Mouse (Mus musculus) hindbrain, embryonic 11.5 days (tissue): Measurements from ENCODE around the gene Gm867. TPM values are rescaled to one million over a fixed set of nuclear protein-coding genes. Genes with fewer than 3 reads are reported as not detected.

Source experiments
- ATAC-seq: fragments of 200-750 bp; cut with Nextera tagmentation; 2 replicates; pipeline ENCODE4 v1.8.0; 2017; ENCODE audit warnings: mild to moderate bottlenecking, moderate TSS enrichment, moderate library complexity; ENCODE audit not compliant: low FRiP score
- DNase-seq: peaks from one replicate; pipeline ENCODE4 v3.0.0-alpha.2; 2015; ENCODE audit warnings: low spot score
- H3K27ac ChIP-seq: fragments of 300-500 bp; sonication (generic); 2 replicates; pipeline ENCODE4 v1.5.1; 2014; ENCODE audit warnings: mild to moderate bottlenecking, low read depth, low read length
- H3K27me3 ChIP-seq: fragments of 300-500 bp; sonication (generic); 2 replicates; pipeline ENCODE4 v1.6.1; 2014; ENCODE audit warnings: mild to moderate bottlenecking, low read length, moderate library complexity, mixed read lengths; ENCODE audit not compliant: control insufficient read depth, insufficient read depth
- H3K36me3 ChIP-seq: fragments of 300-500 bp; sonication (generic); 2 replicates; pipeline ENCODE4 v1.6.1; 2014; ENCODE audit warnings: mild to moderate bottlenecking, low read length, moderate library complexity, mixed read lengths; ENCODE audit not compliant: control insufficient read depth, insufficient read depth
- H3K4me1 ChIP-seq: fragments of 300-500 bp; sonication (generic); replicated peaks from 2 replicates; pipeline ENCODE4 v1.6.1; 2014; ENCODE audit warnings: low read length, mixed read lengths; ENCODE audit not compliant: control insufficient read depth, insufficient read depth
- H3K4me2 ChIP-seq: fragments of 300-500 bp; sonication (generic); replicated peaks from 2 replicates; pipeline ENCODE4 v1.6.1; 2014; ENCODE audit warnings: mild to moderate bottlenecking, low read depth, low read length
- H3K4me3 ChIP-seq: fragments of 300-500 bp; sonication (generic); 2 replicates; pipeline ENCODE4 v1.5.1; 2014; ENCODE audit warnings: low read depth, low read length
- H3K9ac ChIP-seq: fragments of 300-500 bp; sonication (generic); 2 replicates; pipeline ENCODE4 v1.6.1; 2014; ENCODE audit warnings: low read depth, low read length
- H3K9me3 ChIP-seq: fragments of 300-500 bp; sonication (generic); 2 replicates; pipeline ENCODE4 v1.6.1; 2016; ENCODE audit warnings: low read length; ENCODE audit not compliant: control insufficient read depth
- WGBS: fragments of 180-500 bp; shearing (Covaris S2); extraction: QIAGEN DNeasy Blood & Tissue Kit; methylation state at CpG from one replicate; pipeline ENCODE4 v1.1.7; 2014; 5-methylcytosine and 5-hydroxymethylcytosine counted together
- polyA plus RNA-seq: library from polyadenylated mRNA; unstranded; fragments of >200 nt; fragmentation: Nextera tagmentation; extraction: Ambion mirVana; gene quantifications from 2 replicates; pipeline ENCODE4 v1.2.1, GENCODE M21; 2014

The Gm867 gene
- polyA plus RNA-seq, 1 experiment from 2014 or later: 2.0 TPM

- Histone ChIP-seq H3K36me3 (peaks cover 10% of the 10 kb centered on the region), H3K4me2 (no peak overlapping the region), H3K4me1 (peaks cover 2% of the 10 kb centered on the region; the same call in 1 of the 2 replicates), H3K27me3 (no peaks in the 10 kb centered on the region), H3K4me3 (no peak overlapping the region), H3K9me3 (no peaks in the 10 kb centered on the region), H3K27ac (no peak overlapping the region), H3K9ac (no peak overlapping the region)
- WGBS: 99% methylated on average over 5 of the region's 5 CpGs
- no peak for ATAC-seq
- no peak for DNase-seq
Observed at GRCm38 (mm10) chr10:75895730-75896129, 44.7 kb downstream of the Gm867 start.

- no peak overlapping the region for H3K27ac ChIP-seq
- H3K27me3 ChIP-seq: no peaks in the 10 kb centered on the region
- H3K4me3 ChIP-seq: no peak overlapping the region
- no peak overlapping the region for H3K9ac ChIP-seq
- 75% methylated on average over 6 of the region's 6 CpGs for WGBS
- DNase-seq (no peak), ATAC-seq (no peak)
- H3K9me3 ChIP-seq: no peaks in the 10 kb centered on the region
- no peak overlapping the region for H3K4me2 ChIP-seq
- H3K36me3 ChIP-seq: peaks cover 10% of the 10 kb centered on the region
- H3K4me1 ChIP-seq: peaks cover 2% of the 10 kb centered on the region; the same call in 1 of the 2 replicates
Observed at GRCm38 (mm10) chr10:75894601-75895000, 45.9 kb downstream of the Gm867 start.

- ATAC-seq (peak; percentile 99), DNase-seq (peak; percentile 96)
- H3K9me3 ChIP-seq: no peaks in the 10 kb centered on the region
- peak within 1 kb of the TSS; percentile 40; the same call in 1 of the 2 replicates for H3K9ac ChIP-seq
- H3K27me3 ChIP-seq: no peaks in the 10 kb centered on the region
- H3K4me2 ChIP-seq: peak within 1 kb of the TSS; percentile 80
- H3K4me3 ChIP-seq: peak within 1 kb of the TSS; percentile 28
- H3K27ac ChIP-seq: no peak within 1 kb of the TSS
- H3K4me1 ChIP-seq: peaks cover 2% of the 10 kb centered on the region; the same call in 1 of the 2 replicates
- H3K36me3 ChIP-seq: peaks cover 10% of the 10 kb centered on the region
- whole genome bisulfite sequencing: under 1% methylated on average over 47 of the region's 51 CpGs
Observed at GRCm38 (mm10) chr10:75893089-75893750, 47.3 kb downstream of the Gm867 start, which contains the start of gene Derl3. TSS of gene Derl3 (plus strand) at chr10:75893413.

GRCm38 (mm10) chr10:75889406-75890153, 50.9 kb downstream of the Gm867 start:
- Histone ChIP-seq H3K4me2 (no peak overlapping the region), H3K9me3 (no peaks in the 10 kb centered on the region), H3K4me1 (peaks cover 2% of the 10 kb centered on the region; the same call in 1 of the 2 replicates), H3K9ac (no peak overlapping the region), H3K27me3 (no peaks in the 10 kb centered on the region), H3K36me3 (peaks cover under 1% of the 10 kb centered on the region; the same call in 1 of the 2 replicates), H3K27ac (no peak overlapping the region), H3K4me3 (no peak overlapping the region)
- WGBS: 50% methylated on average over 8 of the region's 8 CpGs
- DNase-seq: no peak
- ATAC-seq: no peak

Other genes starting within 250 kb of the Gm867 start
- 34.8 and 40.9 TPM in 2 replicates for gene Cabin1, start 176.3 kb downstream of the Gm867 start, polyA plus RNA-seq
- 89.1 and 91.7 TPM in 2 replicates for gene Ddt, start 167.3 kb downstream of the Gm867 start, polyA plus RNA-seq
- gene Gm20441, start 159.7 kb downstream of the Gm867 start, polyA plus RNA-seq: not detected in 2 replicates
- gene Gstt3, start 159.3 kb downstream of the Gm867 start, polyA plus RNA-seq: 1.9 and 2.4 TPM in 2 replicates
- gene Gstt1, start 142.1 kb downstream of the Gm867 start, polyA plus RNA-seq: 5.0 and 5.6 TPM in 2 replicates
- not detected in 2 replicates for gene Gstt4, start 118.1 kb downstream of the Gm867 start, polyA plus RNA-seq
- 7.8 and 10.0 TPM in 2 replicates for gene Gstt2, start 103.2 kb downstream of the Gm867 start, polyA plus RNA-seq
- 1,947 and 1,962 TPM in 2 replicates for gene Mif, start 80.4 kb downstream of the Gm867 start, polyA plus RNA-seq
- gene Derl3, start 47.3 kb downstream of the Gm867 start, polyA plus RNA-seq: 2.9 and 3.3 TPM in 2 replicates
- gene Smarcb1, start 19.1 kb downstream of the Gm867 start, polyA plus RNA-seq: 279 and 282 TPM in 2 replicates
- 8.0 and 9.3 TPM in 2 replicates for gene Chchd10, start 7.5 kb downstream of the Gm867 start, polyA plus RNA-seq
- gene Mmp11, start 4.2 kb downstream of the Gm867 start, polyA plus RNA-seq: 32.2 and 36.1 TPM in 2 replicates
- 0.43 TPM in 1 of 2 replicates, not detected in the other for gene Vpreb3, start 2.4 kb upstream of the Gm867 start, polyA plus RNA-seq
- gene Gm5134, start 13.8 kb upstream of the Gm867 start, polyA plus RNA-seq: 0.22 TPM in 1 of 2 replicates, not detected in the other
- 27.0 and 28.3 TPM in 2 replicates for gene Zfp280b, start 92.0 kb upstream of the Gm867 start, polyA plus RNA-seq
- not detected in 2 replicates for gene Slc5a4b, start 170.3 kb upstream of the Gm867 start, polyA plus RNA-seq
- gene Slc5a4a, start 206.8 kb upstream of the Gm867 start, polyA plus RNA-seq: 0.10 TPM in 1 of 2 replicates, not detected in the other